Mouse (Mus musculus) hindbrain, embryonic 14.5 days (tissue): ENCODE data around the gene Myo15b. TPM values are rescaled to one million over a fixed set of nuclear protein-coding genes. Genes with fewer than 3 reads are reported as not detected.

ENCODE experiments used
- ATAC-seq: fragments of 200-750 bp; cut with Nextera tagmentation; 2 replicates; pipeline ENCODE4 v1.8.0; 2017; ENCODE audit warnings: moderate number of reproducible peaks, mild to moderate bottlenecking, moderate TSS enrichment, moderate library complexity; ENCODE audit not compliant: low FRiP score
- DNase-seq: peaks from one replicate; pipeline ENCODE4 v3.0.0-alpha.2; 2015; ENCODE audit warnings: low spot score
- H3K27ac ChIP-seq: fragments of 300-500 bp; sonication (generic); 2 replicates; pipeline ENCODE4 v1.5.1; 2014; ENCODE audit warnings: mild to moderate bottlenecking, moderate library complexity
- H3K27me3 ChIP-seq: fragments of 300-500 bp; sonication (generic); 2 replicates; pipeline ENCODE4 v1.6.1; 2014; ENCODE audit warnings: mild to moderate bottlenecking, low read length, mixed read lengths; ENCODE audit not compliant: control insufficient read depth, insufficient read depth
- H3K36me3 ChIP-seq: fragments of 300-500 bp; sonication (generic); replicated peaks from 2 replicates; pipeline ENCODE4 v1.6.1; 2014; ENCODE audit not compliant: control insufficient read depth, insufficient read depth
- H3K4me1 ChIP-seq: fragments of 300-500 bp; sonication (generic); replicated peaks from 2 replicates; pipeline ENCODE4 v1.6.1; 2014; ENCODE audit warnings: antibody characterized with exemption, low read length, mixed read lengths; ENCODE audit not compliant: control insufficient read depth, insufficient read depth
- H3K4me2 ChIP-seq: fragments of 300-500 bp; sonication (generic); replicated peaks from 2 replicates; pipeline ENCODE4 v1.6.1; 2014; ENCODE audit warnings: mild to moderate bottlenecking, moderate library complexity
- H3K4me3 ChIP-seq: fragments of 300-500 bp; sonication (generic); replicated peaks from 2 replicates; pipeline ENCODE4 v1.5.1; 2014; ENCODE audit warnings: mild to moderate bottlenecking, low read length
- H3K9ac ChIP-seq: fragments of 300-500 bp; sonication (generic); 2 replicates; pipeline ENCODE4 v1.6.1; 2014
- H3K9me3 ChIP-seq: fragments of 300-500 bp; sonication (generic); 2 replicates; pipeline ENCODE4 v1.6.1; 2016; ENCODE audit warnings: low read length; ENCODE audit not compliant: control insufficient read depth
- WGBS: fragments of 180-500 bp; shearing (Covaris S2); extraction: QIAGEN DNeasy Blood & Tissue Kit; methylation state at CpG from one replicate; pipeline ENCODE4 v1.1.7; 2014; 5-methylcytosine and 5-hydroxymethylcytosine counted together
- polyA plus RNA-seq: library from polyadenylated mRNA; unstranded; fragments of >200 nt; fragmentation: Nextera tagmentation; extraction: Ambion mirVana; gene quantifications from 2 replicates; pipeline ENCODE4 v1.2.1, GENCODE M21; 2014

Gene Myo15b
- polyA plus RNA-seq, 1 experiment from 2014 or later = not detected

GRCm38 (mm10) chr11:115939690-115940329, 81.6 kb downstream of the Myo15b start:
- no peaks in the 10 kb centered on the region for H3K27me3 ChIP-seq
- ATAC-seq = no peak
- peak; percentile 91 for DNase-seq
- no peak overlapping the region for H3K27ac ChIP-seq
- H3K36me3 ChIP-seq = peaks cover 94% of the 10 kb centered on the region
- H3K4me3 ChIP-seq = no peak overlapping the region
- peaks cover 4% of the 10 kb centered on the region for H3K4me1 ChIP-seq
- no peak overlapping the region for H3K4me2 ChIP-seq
- no peak overlapping the region; the same call in 1 of the 2 replicates for H3K9ac ChIP-seq
- 36% methylated on average over 6 of the region's 6 CpGs for WGBS
- no peaks in the 10 kb centered on the region for H3K9me3 ChIP-seq

DNA sequence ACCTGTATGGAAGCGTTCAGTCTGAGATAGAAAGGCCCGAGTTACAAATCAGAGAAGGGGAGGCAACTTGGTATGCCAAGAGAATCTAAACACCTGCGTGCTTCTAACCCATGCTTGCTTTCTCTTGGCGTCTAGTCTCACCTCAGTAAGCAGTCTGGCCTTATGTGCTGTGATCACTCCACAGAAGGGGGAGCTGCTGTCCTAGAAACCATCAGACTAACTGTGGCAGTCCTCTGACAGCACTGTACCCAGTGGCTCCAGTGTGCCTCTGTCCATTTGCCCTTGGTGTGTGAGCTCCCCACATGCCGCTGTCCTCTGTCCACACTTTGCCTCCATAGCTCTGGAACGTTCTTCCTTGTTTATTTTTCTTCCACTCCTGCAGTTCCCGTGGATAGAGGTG, 83.8 kb downstream of the Myo15b start:
- ATAC-seq (no peak), DNase-seq (no peak)
- no peak overlapping the region for H3K4me2 ChIP-seq
- H3K9me3 ChIP-seq = no peaks in the 10 kb centered on the region
- peaks cover 90% of the 10 kb centered on the region for H3K36me3 ChIP-seq
- WGBS = 88% methylated on average over 7 of the region's 7 CpGs
- H3K27ac ChIP-seq = no peak overlapping the region
- no peak overlapping the region for H3K4me3 ChIP-seq
- no peak overlapping the region for H3K9ac ChIP-seq
- no peaks in the 10 kb centered on the region for H3K27me3 ChIP-seq
- H3K4me1 ChIP-seq = no peaks in the 10 kb centered on the region

Other genes starting within 250 kb of the Myo15b start
- gene Mif4gd, start 245.4 kb upstream of the Myo15b start, polyA plus RNA-seq = 11.3 and 13.5 TPM in 2 replicates
- gene Slc25a19, start 230.1 kb upstream of the Myo15b start, polyA plus RNA-seq = 37.8 and 42.3 TPM in 2 replicates
- 121 and 139 TPM in 2 replicates for gene Grb2, start 149.8 kb upstream of the Myo15b start, polyA plus RNA-seq
- 17.3 and 20.8 TPM in 2 replicates for gene Tmem94, start 93.0 kb upstream of the Myo15b start, polyA plus RNA-seq
- 10.7 and 11.0 TPM in 2 replicates for gene Caskin2, start 44.8 kb upstream of the Myo15b start, polyA plus RNA-seq
- gene Tsen54, start 43.7 kb upstream of the Myo15b start, polyA plus RNA-seq = 17.8 and 19.9 TPM in 2 replicates
- 1.3 and 2.4 TPM in 2 replicates for gene Llgl2, start 34.4 kb upstream of the Myo15b start, polyA plus RNA-seq
- 2.9 and 4.6 TPM in 2 replicates for gene Smim5, start 41.6 kb downstream of the Myo15b start, polyA plus RNA-seq
- gene Smim6, start 53.6 kb downstream of the Myo15b start, polyA plus RNA-seq = not detected in 2 replicates
- 40.5 and 41.8 TPM in 2 replicates for gene Sap30bp, start 74.9 kb downstream of the Myo15b start, polyA plus RNA-seq
- gene Recql5, start 75.1 kb downstream of the Myo15b start, polyA plus RNA-seq = 16.7 and 17.2 TPM in 2 replicates
- gene Itgb4, start 116.3 kb downstream of the Myo15b start, polyA plus RNA-seq = 1.5 and 1.6 TPM in 2 replicates
- 48.6 and 54.4 TPM in 2 replicates for gene Galk1, start 154.3 kb downstream of the Myo15b start, polyA plus RNA-seq
- 1,746 and 2,054 TPM in 2 replicates for gene H3f3b, start 169.6 kb downstream of the Myo15b start, polyA plus RNA-seq
- 25.6 and 29.3 TPM in 2 replicates for gene Unk, start 171.9 kb downstream of the Myo15b start, polyA plus RNA-seq
- gene Unc13d, start 219.6 kb downstream of the Myo15b start, polyA plus RNA-seq = 0.75 and 0.83 TPM in 2 replicates
- gene Wbp2, start 228.6 kb downstream of the Myo15b start, polyA plus RNA-seq = 164 and 183 TPM in 2 replicates